Mouse (Mus musculus) heart, postnatal 0 days (tissue): ENCODE data around the gene Mipep. TPM values are rescaled to one million over a fixed set of nuclear protein-coding genes. Genes with fewer than 3 reads are reported as not detected.
A peak's percentile ranks its signal among the peaks of the same experiment; 100 is the strongest.

Experiments
- ATAC-seq: fragments of 200-750 bp; cut with Nextera tagmentation; 2 replicates; pipeline ENCODE4 v1.8.0; 2017; ENCODE audit warnings: low read depth, moderate number of reproducible peaks, moderate library complexity; ENCODE audit not compliant: insufficient read depth
- DNase-seq: peaks from one replicate; pipeline ENCODE4 v3.0.0-alpha.2; 2016; ENCODE audit warnings: low spot score
- H3K27ac ChIP-seq: fragments of 300-500 bp; sonication (generic); 2 replicates; pipeline ENCODE4 v1.5.1; 2014; ENCODE audit warnings: low read depth, mild to moderate bottlenecking
- H3K27me3 ChIP-seq: fragments of 300-500 bp; sonication (generic); 2 replicates; pipeline ENCODE4 v1.6.1; 2014; ENCODE audit warnings: low read length, mixed read lengths; ENCODE audit not compliant: control insufficient read depth, insufficient read depth
- H3K36me3 ChIP-seq: fragments of 300-500 bp; sonication (generic); replicated peaks from 2 replicates; pipeline ENCODE4 v1.6.1; 2014; ENCODE audit warnings: low read length, mixed read lengths; ENCODE audit not compliant: control insufficient read depth, insufficient read depth
- H3K4me1 ChIP-seq: fragments of 300-500 bp; sonication (generic); 2 replicates; pipeline ENCODE4 v1.6.1; 2014; ENCODE audit warnings: antibody characterized with exemption; ENCODE audit not compliant: control insufficient read depth, insufficient read depth
- H3K4me2 ChIP-seq: fragments of 300-500 bp; sonication (generic); 2 replicates; pipeline ENCODE4 v1.6.1; 2014; ENCODE audit warnings: low read depth, mild to moderate bottlenecking, low read length, moderate library complexity
- H3K4me3 ChIP-seq: fragments of 300-500 bp; sonication (generic); 2 replicates; pipeline ENCODE4 v1.5.1; 2014; ENCODE audit warnings: low read depth, low read length
- H3K9ac ChIP-seq: fragments of 300-500 bp; sonication (generic); replicated peaks from 2 replicates; pipeline ENCODE4 v1.6.1; 2014; ENCODE audit warnings: low read depth, low read length, mixed read lengths
- H3K9me3 ChIP-seq: fragments of 300-500 bp; sonication (generic); replicated peaks from 2 replicates; pipeline ENCODE4 v1.6.1; 2016; ENCODE audit warnings: low read length; ENCODE audit not compliant: control insufficient read depth
- CTCF ChIP-seq: IDR thresholded peaks from 2 replicates; pipeline ENCODE4 v1.5.1; 2016; ENCODE audit warnings: antibody characterized with exemption, control low read depth, low read depth
- EP300 ChIP-seq: IDR thresholded peaks from 2 replicates; pipeline ENCODE4 v1.6.1; 2016; ENCODE audit warnings: antibody characterized with exemption, low read depth
- WGBS: fragments of 180-500 bp; shearing (Covaris S2); extraction: QIAGEN DNeasy Blood & Tissue Kit; methylation state at CpG from one replicate; pipeline ENCODE4 v1.1.7; 2014; 5-methylcytosine and 5-hydroxymethylcytosine counted together
- polyA plus RNA-seq: library from polyadenylated mRNA; unstranded; fragments of >200 nt; fragmentation: Nextera tagmentation; extraction: Ambion mirVana; gene quantifications from 2 replicates; pipeline ENCODE4 v1.2.1, GENCODE M21; 2015
- total RNA-seq: library from RNA; depleted of rRNA; stranded (reverse); fragments of >200 nt; gene quantifications from 2 replicates; pipeline ENCODE4 v1.2.3, GENCODE M21; 2014; ENCODE audit warnings: low replicate concordance

Mipep gene
- total and polyA plus RNA-seq, 2 experiments from 2014 or later = 29.2 to 49.1 TPM

DNA sequence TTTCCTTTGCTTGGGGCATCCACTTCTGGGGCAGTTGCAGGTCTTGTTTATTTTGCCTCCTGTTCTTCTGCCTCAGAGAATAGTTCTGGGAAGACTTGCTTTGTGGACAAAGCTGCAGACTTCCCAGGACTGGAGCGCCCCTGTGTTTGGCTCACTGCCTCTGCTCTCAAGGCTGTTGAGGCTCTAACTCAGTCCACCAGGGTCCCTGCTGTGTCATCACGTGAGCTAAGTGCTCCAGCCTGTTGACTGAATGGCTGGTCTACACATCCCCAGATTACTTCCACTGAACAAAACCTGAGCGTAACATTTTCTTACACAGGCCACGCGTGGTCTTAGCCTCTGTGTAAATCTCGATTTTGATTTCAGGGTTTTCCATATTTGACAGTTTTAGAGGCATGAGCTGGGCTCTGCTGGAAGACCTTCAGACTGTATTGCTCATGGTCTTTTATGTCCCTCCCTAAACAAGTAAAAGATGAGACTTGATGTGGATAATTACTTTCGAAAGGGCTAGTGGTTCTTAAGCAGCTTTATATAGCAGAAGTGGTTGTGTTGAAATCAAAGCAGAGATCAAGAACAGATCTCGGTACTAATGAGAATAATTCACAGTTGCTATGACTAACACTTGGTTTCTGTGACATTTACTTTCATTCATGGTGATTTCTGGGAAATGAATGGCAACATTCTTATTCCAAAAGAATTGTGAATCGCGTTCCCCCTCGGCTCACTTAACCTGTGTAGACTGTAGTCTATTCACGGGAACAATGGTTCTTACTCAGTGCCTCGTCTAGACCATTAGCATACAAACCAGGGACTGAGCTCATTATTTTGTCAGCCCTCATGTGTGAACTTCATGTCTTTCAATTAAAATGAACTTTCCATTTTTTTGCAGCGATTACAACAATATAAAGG, 31.2 kb upstream of the Mipep start:
- Histone ChIP-seq H3K4me1 (peaks cover 5% of the 10 kb centered on the region; the same call in 1 of the 2 replicates), H3K27ac (peak overlapping the region; percentile 60; the same call in 1 of the 2 replicates), H3K4me3 (no peak overlapping the region), H3K4me2 (no peak overlapping the region), H3K9me3 (no peaks in the 10 kb centered on the region), H3K9ac (no peak overlapping the region; the same call in 1 of the 2 replicates), H3K36me3 (peaks cover 79% of the 10 kb centered on the region), H3K27me3 (no peaks in the 10 kb centered on the region)
- ATAC-seq (no peak; the same call in 1 of the 2 replicates), DNase-seq (peak; percentile 19)
- 78% methylated on average over 14 of the region's 14 CpGs for WGBS
- TF ChIP-seq EP300 (no peak), CTCF (no peak)

- H3K27ac ChIP-seq = no peak overlapping the region
- ATAC-seq = no peak
- no peak overlapping the region for H3K4me2 ChIP-seq
- peaks cover 80% of the 10 kb centered on the region for H3K36me3 ChIP-seq
- H3K9me3 ChIP-seq = no peaks in the 10 kb centered on the region
- peaks cover 5% of the 10 kb centered on the region; the same call in 1 of the 2 replicates for H3K4me1 ChIP-seq
- DNase-seq = no peak
- H3K4me3 ChIP-seq = no peak overlapping the region
- TF ChIP-seq EP300 = no peak
- no peak for TF ChIP-seq CTCF
- no peaks in the 10 kb centered on the region for H3K27me3 ChIP-seq
- WGBS = 94% methylated on average over 10 of the region's 10 CpGs
- H3K9ac ChIP-seq = no peak overlapping the region
Measured at GRCm38 (mm10) chr14:60753801-60754126, 30.6 kb upstream of the Mipep start.

- H3K9ac ChIP-seq = no peak overlapping the region
- no peaks in the 10 kb centered on the region for H3K27me3 ChIP-seq
- WGBS = 95% methylated on average over 5 of the region's 5 CpGs
- peaks cover 82% of the 10 kb centered on the region for H3K36me3 ChIP-seq
- no peak for TF ChIP-seq EP300
- no peak for TF ChIP-seq CTCF
- DNase-seq (no peak), ATAC-seq (no peak)
- H3K9me3 ChIP-seq = no peaks in the 10 kb centered on the region
- H3K4me3 ChIP-seq = no peak overlapping the region
- peaks cover 5% of the 10 kb centered on the region; the same call in 1 of the 2 replicates for H3K4me1 ChIP-seq
- H3K27ac ChIP-seq = no peak overlapping the region
- no peak overlapping the region for H3K4me2 ChIP-seq
Measured at GRCm38 (mm10) chr14:60754656-60755055, 29.7 kb upstream of the Mipep start.

GRCm38 (mm10) chr14:60756271-60756670, 28.1 kb upstream of the Mipep start:
- Histone ChIP-seq H3K9ac (no peak overlapping the region), H3K9me3 (no peaks in the 10 kb centered on the region), H3K27ac (no peak overlapping the region), H3K4me1 (no peaks in the 10 kb centered on the region), H3K4me2 (no peak overlapping the region), H3K27me3 (no peaks in the 10 kb centered on the region), H3K36me3 (peaks cover 90% of the 10 kb centered on the region), H3K4me3 (no peak overlapping the region)
- WGBS = 81% methylated on average over 15 of the region's 15 CpGs
- TF ChIP-seq EP300 (no peak), CTCF (no peak)
- no peak for DNase-seq
- no peak for ATAC-seq

GRCm38 (mm10) chr14:60757265-60757664, 27.1 kb upstream of the Mipep start:
- no peaks in the 10 kb centered on the region for H3K9me3 ChIP-seq
- H3K4me3 ChIP-seq = no peak overlapping the region
- H3K4me1 ChIP-seq = no peaks in the 10 kb centered on the region
- TF ChIP-seq EP300 = no peak
- no peak for TF ChIP-seq CTCF
- WGBS = 88% methylated on average over 8 of the region's 8 CpGs
- H3K27ac ChIP-seq = no peak overlapping the region
- peaks cover 93% of the 10 kb centered on the region for H3K36me3 ChIP-seq
- DNase-seq (no peak), ATAC-seq (no peak)
- H3K9ac ChIP-seq = no peak overlapping the region
- no peaks in the 10 kb centered on the region for H3K27me3 ChIP-seq
- H3K4me2 ChIP-seq = no peak overlapping the region
